Mouse (Mus musculus) embryonic facial prominence, embryonic 12.5 days (tissue): Measurements from ENCODE around the gene Gper1. TPM values are rescaled to one million over a fixed set of nuclear protein-coding genes. Genes with fewer than 3 reads are reported as not detected.

Source experiments
- ATAC-seq: fragments of 200-750 bp; cut with Nextera tagmentation; 2 replicates; pipeline ENCODE4 v1.8.0; 2017; ENCODE audit not compliant: insufficient number of reproducible peaks, insufficient read depth, low FRiP score, low TSS enrichment
- H3K27ac ChIP-seq: fragments of 300-500 bp; sonication (generic); 2 replicates; pipeline ENCODE4 v1.5.1; 2016; ENCODE audit warnings: mild to moderate bottlenecking
- H3K27me3 ChIP-seq: fragments of 300-500 bp; sonication (generic); 2 replicates; pipeline ENCODE4 v1.6.1; 2016; ENCODE audit warnings: mild to moderate bottlenecking, moderate library complexity
- H3K36me3 ChIP-seq: fragments of 300-500 bp; sonication (generic); 2 replicates; pipeline ENCODE4 v1.6.1; 2016; ENCODE audit warnings: mild to moderate bottlenecking
- H3K4me1 ChIP-seq: fragments of 300-500 bp; sonication (generic); 2 replicates; pipeline ENCODE4 v1.6.1; 2016
- H3K4me2 ChIP-seq: fragments of 300-500 bp; sonication (generic); replicated peaks from 2 replicates; pipeline ENCODE4 v1.6.1; 2016; ENCODE audit warnings: mild to moderate bottlenecking, moderate library complexity
- H3K4me3 ChIP-seq: fragments of 300-500 bp; sonication (generic); 2 replicates; pipeline ENCODE4 v1.5.1; 2016; ENCODE audit warnings: mild to moderate bottlenecking
- H3K9ac ChIP-seq: fragments of 300-500 bp; sonication (generic); 2 replicates; pipeline ENCODE4 v1.6.1; 2016; ENCODE audit warnings: mild to moderate bottlenecking, moderate library complexity
- H3K9me3 ChIP-seq: fragments of 300-500 bp; sonication (generic); 2 replicates; pipeline ENCODE4 v1.6.1; 2016; ENCODE audit warnings: mild to moderate bottlenecking, moderate library complexity
- WGBS: fragments of 180-500 bp; shearing (Covaris S2); methylation state at CpG from one replicate; pipeline ENCODE4 v1.1.7; 2016; 5-methylcytosine and 5-hydroxymethylcytosine counted together
- polyA plus RNA-seq: library from polyadenylated mRNA; unstranded; fragments of >200 nt; fragmentation: Nextera tagmentation; extraction: Ambion mirVana; gene quantifications from 2 replicates; pipeline ENCODE4 v1.2.1, GENCODE M21; 2016

Gper1 gene
- polyA plus RNA-seq, 1 experiment from 2014 or later = 1.6 TPM

GRCm38 (mm10) chr5:139392219-139393196, 30.4 kb upstream of the Gper1 start:
- Histone ChIP-seq H3K4me1 (peaks cover 32% of the 10 kb centered on the region), H3K27me3 (no peaks in the 10 kb centered on the region), H3K9me3 (no peaks in the 10 kb centered on the region), H3K9ac (no peak overlapping the region), H3K4me3 (no peak overlapping the region), H3K27ac (no peak overlapping the region), H3K4me2 (no peak overlapping the region), H3K36me3 (no peaks in the 10 kb centered on the region)
- 95% methylated on average over 37 of the region's 37 CpGs for WGBS
- no peak for ATAC-seq

DNA sequence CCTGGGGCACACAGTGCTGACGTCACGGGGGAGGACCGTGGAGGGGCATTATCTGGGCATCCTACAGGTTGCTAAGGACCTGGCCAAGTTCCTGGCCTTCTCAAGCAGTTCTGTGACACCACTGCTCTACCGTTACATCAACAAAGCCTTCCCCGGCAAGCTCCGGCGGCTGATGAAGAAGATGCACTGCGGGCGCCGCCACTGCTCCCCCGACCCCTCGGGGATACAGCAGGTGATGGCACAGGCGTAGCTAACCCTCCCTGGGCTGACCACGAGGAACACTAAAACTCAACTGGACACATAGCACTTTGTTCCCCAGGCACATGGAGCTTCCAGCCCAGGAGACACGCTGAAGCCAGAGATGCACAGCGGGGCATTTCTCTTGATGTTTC, 29.8 kb upstream of the Gper1 start:
- Histone ChIP-seq H3K27ac (no peak overlapping the region), H3K9ac (no peak overlapping the region), H3K9me3 (no peaks in the 10 kb centered on the region), H3K36me3 (no peaks in the 10 kb centered on the region), H3K4me2 (no peak overlapping the region), H3K4me3 (no peak overlapping the region), H3K4me1 (peaks cover 25% of the 10 kb centered on the region), H3K27me3 (no peaks in the 10 kb centered on the region)
- no peak for ATAC-seq
- WGBS = 88% methylated on average over 16 of the region's 16 CpGs

DNA sequence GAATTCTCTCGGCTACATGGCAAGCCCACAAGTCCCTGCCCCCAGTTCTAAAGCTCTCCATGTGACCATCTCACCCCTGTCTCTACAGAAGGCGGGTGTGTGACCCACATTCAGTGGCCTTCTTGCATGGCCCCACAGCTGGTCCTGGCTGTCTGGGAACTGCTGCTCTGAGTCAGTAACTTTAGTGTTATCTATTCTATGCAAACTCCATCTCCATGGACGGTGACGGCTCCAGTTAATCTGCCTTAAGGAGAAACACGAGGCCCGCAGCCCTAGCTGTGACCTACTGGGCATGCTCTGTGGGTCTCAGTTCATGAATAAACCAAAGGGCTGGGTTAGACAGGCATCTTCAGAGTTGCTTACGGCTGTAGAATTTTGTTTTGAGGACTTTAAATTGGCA, 28.6 kb upstream of the Gper1 start:
- Histone ChIP-seq H3K9me3 (no peaks in the 10 kb centered on the region), H3K4me2 (no peak overlapping the region), H3K4me1 (peaks cover 15% of the 10 kb centered on the region), H3K9ac (no peak overlapping the region), H3K4me3 (no peak overlapping the region), H3K36me3 (no peaks in the 10 kb centered on the region), H3K27ac (no peak overlapping the region), H3K27me3 (no peaks in the 10 kb centered on the region)
- ATAC-seq = no peak
- whole genome bisulfite sequencing = 58% methylated on average over 7 of the region's 7 CpGs

DNA sequence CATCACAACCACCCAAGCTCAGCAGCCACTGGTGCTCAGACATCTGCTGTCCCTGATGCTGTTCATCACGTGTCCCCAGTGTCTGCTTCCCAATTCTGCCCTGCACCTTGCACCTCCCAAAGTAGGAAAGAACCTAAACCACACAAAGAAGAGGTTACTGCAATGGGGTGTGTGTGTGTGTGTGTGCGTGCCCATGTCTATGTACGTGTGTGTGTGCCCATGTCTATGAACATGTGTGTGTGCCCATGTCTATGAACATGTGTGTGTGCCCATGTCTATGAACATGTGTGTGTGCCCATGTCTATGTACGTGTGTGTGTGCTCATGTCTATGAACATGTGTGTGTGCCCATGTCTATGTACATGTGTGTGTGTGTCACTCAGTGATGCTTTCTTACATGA, 27.4 kb upstream of the Gper1 start:
- Histone ChIP-seq H3K27me3 (no peaks in the 10 kb centered on the region), H3K4me2 (no peak overlapping the region), H3K9ac (no peak overlapping the region), H3K27ac (no peak overlapping the region), H3K9me3 (no peaks in the 10 kb centered on the region), H3K36me3 (no peaks in the 10 kb centered on the region), H3K4me3 (no peak overlapping the region), H3K4me1 (peaks cover 6% of the 10 kb centered on the region; the same call in 1 of the 2 replicates)
- 93% methylated on average over 4 of the region's 4 CpGs for WGBS
- ATAC-seq = no peak

- ATAC-seq = no peak; the same call in 1 of the 2 replicates
- no peaks in the 10 kb centered on the region for H3K27me3 ChIP-seq
- H3K4me1 ChIP-seq = peaks cover 3% of the 10 kb centered on the region; the same call in 1 of the 2 replicates
- H3K9ac ChIP-seq = no peak overlapping the region
- no peak overlapping the region for H3K4me3 ChIP-seq
- H3K4me2 ChIP-seq = no peak overlapping the region
- no peaks in the 10 kb centered on the region for H3K9me3 ChIP-seq
- 85% methylated on average over 4 of the region's 4 CpGs for WGBS
- no peak overlapping the region for H3K27ac ChIP-seq
- H3K36me3 ChIP-seq = no peaks in the 10 kb centered on the region
Measured at GRCm38 (mm10) chr5:139397359-139397916, 25.5 kb upstream of the Gper1 start.

DNA sequence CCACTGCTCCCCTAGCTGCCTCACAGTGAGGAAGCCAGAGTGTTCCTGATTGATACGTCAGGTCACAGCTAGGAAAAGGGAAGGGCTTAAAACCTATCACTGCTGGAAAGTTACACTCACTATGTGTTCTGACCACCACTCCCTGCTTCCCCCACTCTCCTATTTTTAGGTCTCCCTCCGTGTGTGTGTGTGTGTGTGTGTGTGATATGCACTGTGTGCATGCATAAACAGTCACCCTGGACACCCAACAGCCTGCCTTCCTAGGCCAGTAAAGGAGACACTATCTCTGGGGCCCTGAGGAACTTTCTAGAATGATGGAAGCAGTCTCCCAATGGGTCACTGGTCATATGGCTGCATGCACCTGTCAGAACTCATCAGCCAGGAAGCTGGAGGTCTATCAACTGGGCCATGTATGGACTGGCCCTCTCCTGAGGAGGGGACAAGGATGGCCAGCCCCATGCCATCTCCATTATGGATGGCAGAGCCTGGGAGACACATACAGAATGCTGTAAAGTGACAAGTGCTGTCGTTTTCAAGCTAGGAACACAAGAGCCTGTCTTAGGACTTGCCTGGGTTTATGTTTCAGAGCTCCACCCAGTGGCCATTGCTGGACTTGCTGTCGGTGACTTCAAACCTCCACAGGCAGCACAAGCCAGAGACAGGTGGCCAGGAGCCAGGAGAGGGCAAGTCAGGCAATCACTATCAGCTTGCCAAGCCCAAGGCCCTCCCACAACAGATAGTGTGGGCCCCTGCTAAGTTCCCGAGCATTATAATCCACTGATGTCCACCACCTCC, 24.8 kb upstream of the Gper1 start:
- no peak for ATAC-seq
- H3K27ac ChIP-seq = no peak overlapping the region
- H3K9ac ChIP-seq = no peak overlapping the region
- no peaks in the 10 kb centered on the region for H3K36me3 ChIP-seq
- no peaks in the 10 kb centered on the region for H3K9me3 ChIP-seq
- 43% methylated on average over 5 of the region's 5 CpGs for WGBS
- no peak overlapping the region for H3K4me3 ChIP-seq
- H3K27me3 ChIP-seq = no peaks in the 10 kb centered on the region
- H3K4me2 ChIP-seq = no peak overlapping the region
- H3K4me1 ChIP-seq = peaks cover 3% of the 10 kb centered on the region; the same call in 1 of the 2 replicates

DNA sequence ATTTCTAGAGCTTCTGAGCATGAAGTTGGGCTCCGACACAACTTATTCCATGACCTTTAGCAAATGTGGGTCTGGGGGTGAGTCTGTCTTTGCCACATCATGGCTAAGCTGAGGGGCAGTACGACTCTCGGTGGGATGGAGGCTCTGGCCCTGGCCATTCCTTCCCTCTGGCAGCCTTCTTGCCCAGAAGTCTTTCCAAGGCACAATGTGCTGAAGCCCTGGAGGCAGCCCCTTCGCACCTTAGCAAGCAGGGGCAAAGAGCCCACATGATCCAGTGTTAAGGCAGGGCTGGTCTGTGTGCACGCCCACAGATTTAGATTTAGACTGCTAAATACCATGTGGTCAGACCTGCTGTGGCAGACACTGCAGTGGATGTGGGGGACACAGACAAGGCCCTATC, 24.2 kb upstream of the Gper1 start:
- Histone ChIP-seq H3K27ac (no peak overlapping the region), H3K36me3 (no peaks in the 10 kb centered on the region), H3K4me3 (no peak overlapping the region), H3K27me3 (no peaks in the 10 kb centered on the region), H3K9ac (no peak overlapping the region), H3K4me1 (peaks cover 3% of the 10 kb centered on the region; the same call in 1 of the 2 replicates), H3K9me3 (no peaks in the 10 kb centered on the region), H3K4me2 (no peak overlapping the region)
- ATAC-seq = no peak
- 83% methylated on average over 5 of the region's 5 CpGs for WGBS

- no peak overlapping the region for H3K4me3 ChIP-seq
- no peaks in the 10 kb centered on the region for H3K36me3 ChIP-seq
- 0 out of 2 replicates have a peak, but pooled peaks cover 1% of the 10 kb centered on the region for H3K4me1 ChIP-seq
- WGBS = 90% methylated on average over 14 of the region's 14 CpGs
- no peak overlapping the region for H3K27ac ChIP-seq
- H3K4me2 ChIP-seq = no peak overlapping the region
- no peak for ATAC-seq
- no peaks in the 10 kb centered on the region for H3K9me3 ChIP-seq
- H3K27me3 ChIP-seq = no peaks in the 10 kb centered on the region
- no peak overlapping the region for H3K9ac ChIP-seq
Measured at GRCm38 (mm10) chr5:139399991-139400390, 23.0 kb upstream of the Gper1 start.

GRCm38 (mm10) chr5:139402106-139402505, 20.8 kb upstream of the Gper1 start:
- WGBS = 89% methylated on average over 2 of the region's 2 CpGs
- H3K9me3 ChIP-seq = no peaks in the 10 kb centered on the region
- H3K36me3 ChIP-seq = no peaks in the 10 kb centered on the region
- peaks cover 17% of the 10 kb centered on the region; the same call in 1 of the 2 replicates for H3K4me1 ChIP-seq
- no peak overlapping the region for H3K4me3 ChIP-seq
- ATAC-seq = no peak
- H3K27ac ChIP-seq = no peak overlapping the region
- H3K27me3 ChIP-seq = no peaks in the 10 kb centered on the region
- no peak overlapping the region for H3K9ac ChIP-seq
- H3K4me2 ChIP-seq = no peak overlapping the region

DNA sequence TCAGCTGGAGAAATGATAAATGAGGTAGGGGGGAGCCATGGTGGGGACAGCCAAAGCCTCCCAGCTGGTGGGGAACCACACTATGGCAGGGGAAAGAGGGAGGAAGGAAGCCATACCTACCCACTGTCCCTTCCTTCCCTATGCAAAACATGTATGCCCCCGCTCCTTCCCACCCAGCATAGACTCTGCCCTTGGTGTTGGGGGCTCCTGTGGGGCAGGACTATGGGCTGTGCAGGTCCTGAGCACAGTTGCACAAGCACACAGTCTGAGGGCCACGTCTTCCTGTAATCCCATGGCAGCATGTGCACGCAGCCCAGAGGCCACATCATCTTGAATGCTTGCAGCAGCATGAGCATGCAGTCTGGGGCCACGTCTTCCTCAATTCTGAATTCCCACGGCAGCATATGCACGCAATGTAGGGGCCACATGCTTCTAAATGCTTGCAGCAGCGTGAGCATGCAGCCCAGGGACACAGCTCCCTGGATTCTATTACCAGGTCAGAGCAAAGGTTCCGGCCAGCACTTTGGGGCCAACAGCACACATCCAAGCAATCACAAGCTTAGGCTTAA, 19.2 kb upstream of the Gper1 start:
- Histone ChIP-seq H3K27ac (no peak overlapping the region), H3K9me3 (no peaks in the 10 kb centered on the region), H3K9ac (no peak overlapping the region), H3K4me2 (no peak overlapping the region), H3K4me3 (no peak overlapping the region), H3K27me3 (no peaks in the 10 kb centered on the region), H3K4me1 (peaks cover 25% of the 10 kb centered on the region; the same call in 1 of the 2 replicates), H3K36me3 (no peaks in the 10 kb centered on the region)
- ATAC-seq = no peak
- 75% methylated on average over 8 of the region's 8 CpGs for WGBS

DNA sequence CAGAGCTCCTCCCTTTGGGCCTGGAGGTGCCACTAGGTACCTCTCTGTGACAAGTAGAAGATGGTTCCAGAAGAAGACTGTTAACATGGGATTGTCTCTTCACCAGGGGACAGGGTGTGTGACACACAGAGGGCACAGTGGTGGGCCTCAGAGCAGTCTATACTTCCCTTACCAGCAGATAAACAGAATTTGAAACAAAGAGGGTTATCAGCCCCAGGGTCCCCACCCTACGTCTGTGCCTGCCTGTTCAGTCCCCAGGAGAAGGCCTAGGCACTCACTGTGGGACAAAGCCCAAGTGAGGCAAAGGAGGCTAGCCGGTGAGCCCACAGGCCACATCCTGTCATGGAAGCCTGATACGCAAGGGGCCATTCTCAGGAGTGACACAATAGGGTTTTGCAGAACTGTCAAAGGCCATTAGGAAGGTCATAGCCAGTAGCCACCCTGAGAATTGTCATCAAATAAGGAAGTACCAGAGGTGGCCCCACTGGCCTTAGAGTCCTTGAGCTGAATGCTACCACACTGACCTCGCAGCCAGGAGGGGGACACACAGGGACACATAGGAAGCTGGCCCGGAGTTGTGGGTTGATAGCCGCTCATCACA, 18.1 kb upstream of the Gper1 start, which contains the start of gene C130050O18Rik:
TSS of gene C130050O18Rik (plus strand) at position 480 of the 601 bp plus-strand sequence.
- H3K4me3 ChIP-seq = no peak within 1 kb of the TSS
- peaks cover 25% of the 10 kb centered on the region; the same call in 1 of the 2 replicates for H3K4me1 ChIP-seq
- 75% methylated on average over 6 of the region's 6 CpGs for WGBS
- H3K27me3 ChIP-seq = no peaks in the 10 kb centered on the region
- no peak for ATAC-seq
- no peak within 1 kb of the TSS for H3K9ac ChIP-seq
- H3K9me3 ChIP-seq = no peaks in the 10 kb centered on the region
- no peaks in the 10 kb centered on the region for H3K36me3 ChIP-seq
- no peak within 1 kb of the TSS for H3K4me2 ChIP-seq
- peak within 1 kb of the TSS; percentile 5; the same call in 1 of the 2 replicates for H3K27ac ChIP-seq
